Mouse (Mus musculus): ENCODE data around the gene Clca1. TPM values are rescaled to one million over a fixed set of nuclear protein-coding genes. Genes with fewer than 3 reads are reported as not detected.

Gene Clca1
- total and polyA plus RNA-seq, 3 experiments: not detected

DNA sequence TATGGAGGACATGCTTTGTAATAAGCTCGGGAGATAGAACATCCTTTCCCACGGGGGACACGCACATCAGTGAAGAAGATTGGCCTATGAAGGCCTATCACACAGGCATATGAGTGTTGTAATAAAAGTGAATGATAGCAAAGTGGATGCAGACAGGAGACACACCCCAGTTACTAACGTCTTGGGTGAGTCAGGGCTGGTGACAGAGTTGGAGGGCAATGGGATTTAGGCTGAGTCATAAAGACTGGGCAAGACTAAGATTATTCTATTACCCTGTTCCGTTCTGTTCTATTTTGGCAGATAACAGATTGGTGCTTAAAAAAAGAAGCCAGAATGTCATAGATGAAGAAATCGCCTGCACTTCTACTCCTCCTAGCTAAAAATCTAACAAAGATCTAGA is 52.0 kb downstream of the Clca1 start:
- Histone ChIP-seq H3K27ac (ENCODE audit: control insufficient read depth, low read depth, low read length) (no peak overlapping the region), H3K36me3 (ENCODE audit: control insufficient read depth in 1 of 2, insufficient read depth in 2 of 2, low read length in 2 of 2) (0 out of 4 replicates have a peak, but pooled peaks cover 0 to 2% of the 10 kb centered on the region in 2 experiments), H3K4me1 (ENCODE audit: control insufficient read depth in 1 of 2, insufficient read depth in 2 of 2, low read length in 2 of 2) (no peaks in the 10 kb centered on the region; a peak in 1 of 4 replicates), H3K9ac (ENCODE audit: control insufficient read depth, low read depth, low read length, poor library complexity, severe bottlenecking) (no peak overlapping the region), H3K9me3 (replicated peaks; ENCODE audit: insufficient read depth, low read length) (no peaks in the 10 kb centered on the region), H3K79me2 (ENCODE audit: control insufficient read depth, insufficient read depth, low read length, poor library complexity) (no peaks in the 10 kb centered on the region), H3K4me3 (ENCODE audit: control insufficient read depth in 1 of 2, insufficient read depth in 1 of 2, low read depth in 2 of 2, low read length in 2 of 2) (no peak overlapping the region), H3K27me3 (ENCODE audit: control insufficient read depth in 1 of 2, insufficient read depth in 2 of 2, low read length in 2 of 2) (no peaks in the 10 kb centered on the region)
- peak; percentile 70 for DNase-seq (ENCODE audit: low read depth, low spot score)
- TF ChIP-seq UBTF (IDR thresholded peaks at IDR 0.05; ENCODE audit: borderline replicate concordance, insufficient read depth, low read depth, low read length): no peak
- TF ChIP-seq EP300 (IDR thresholded peaks at IDR 0.05; ENCODE audit: low read depth in 1 of 2, low read length in 2 of 2): peak in 1 of 2 experiments; percentile 50; a peak in 3 of 4 replicates
- TF ChIP-seq ETS1 (IDR thresholded peaks at IDR 0.05; ENCODE audit: low read depth, low read length): 0 out of 2 replicates have a peak, but pooled peaks have one; percentile 22
- TF ChIP-seq GATA1 (IDR thresholded peaks at IDR 0.05; ENCODE audit: low read depth, low read length): peak; percentile 26; the same call in 1 of the 2 replicates

DNA sequence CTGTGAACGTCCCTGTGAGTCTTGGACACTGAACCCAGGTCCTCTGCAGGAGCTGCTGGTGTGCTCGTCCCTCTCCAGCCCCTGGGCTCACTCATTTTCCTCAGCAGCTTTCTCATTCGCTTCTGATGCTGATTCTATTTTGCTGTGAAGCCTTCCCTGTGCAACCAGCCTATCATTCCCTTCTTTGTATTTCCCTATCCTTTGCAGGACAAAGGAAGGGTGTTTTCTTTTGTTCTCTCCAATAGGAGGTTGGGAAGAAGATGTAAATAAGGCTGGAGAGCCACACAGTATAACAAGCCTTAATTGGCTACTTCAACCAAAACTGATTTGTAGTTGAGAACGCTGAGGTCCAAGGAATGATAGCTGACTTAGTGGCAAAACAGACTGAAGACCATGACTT is 54.9 kb downstream of the Clca1 start:
- no peak overlapping the region for H3K9ac ChIP-seq (ENCODE audit: control insufficient read depth, low read depth, low read length, poor library complexity, severe bottlenecking)
- TF ChIP-seq MEF2A (IDR thresholded peaks at IDR 0.05; ENCODE audit: extremely low read depth, insufficient replicate concordance, low read depth, low read length, poor library complexity, severe bottlenecking): no peak
- TF ChIP-seq RAD21 (IDR thresholded peaks at IDR 0.05; ENCODE audit: low read depth, low read length): no peak
- TF ChIP-seq ZMIZ1 (IDR thresholded peaks at IDR 0.05; ENCODE audit: low read depth, low read length): no peak
- TF ChIP-seq ETS1 (IDR thresholded peaks at IDR 0.05; ENCODE audit: low read depth, low read length): no peak
- TF ChIP-seq E2F4 (IDR thresholded peaks at IDR 0.05; ENCODE audit: borderline replicate concordance, low read depth, low read length): no peak
- TF ChIP-seq SMC3 (IDR thresholded peaks at IDR 0.05; ENCODE audit: low read depth, low read length): no peak
- TF ChIP-seq NELFE (IDR thresholded peaks at IDR 0.05; ENCODE audit: low read depth, low read length): no peak
- TF ChIP-seq HCFC1 (IDR thresholded peaks at IDR 0.05; ENCODE audit: low read depth, low read length): no peak

DNA sequence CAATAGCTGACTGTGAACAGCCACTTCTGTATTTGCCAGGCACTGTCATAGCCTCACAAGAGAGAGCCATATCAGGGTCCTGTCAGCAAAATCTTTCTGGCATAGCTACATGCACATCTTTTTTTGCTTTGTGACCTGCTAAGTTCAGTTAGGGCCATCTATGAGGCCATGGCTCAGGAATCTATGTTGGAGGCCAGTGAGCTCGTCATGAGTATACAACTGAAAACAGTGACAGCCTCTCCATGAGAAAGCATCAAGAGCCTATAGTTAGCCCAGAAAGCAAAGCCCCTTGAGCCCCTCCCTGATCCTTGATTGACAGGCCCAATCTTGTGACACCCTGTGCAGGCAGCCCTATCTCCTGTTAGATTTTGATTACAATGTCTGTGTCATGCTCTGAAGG is 56.5 kb downstream of the Clca1 start:
- TF ChIP-seq SIN3A (IDR thresholded peaks at IDR 0.05; ENCODE audit: low read length) (no peak), ELF1 (IDR thresholded peaks at IDR 0.05; ENCODE audit: low read depth, low read length) (no peak), POLR2A (IDR thresholded peaks at IDR 0.05; ENCODE audit: control insufficient read depth in 1 of 2, insufficient read depth in 1 of 2, low read depth in 1 of 2, low read length in 2 of 2, poor library complexity in 1 of 2) (no peak), CHD1 (IDR thresholded peaks at IDR 0.05; ENCODE audit: low read depth, low read length) (no peak), E2F4 (IDR thresholded peaks at IDR 0.05; ENCODE audit: borderline replicate concordance, low read depth, low read length) (no peak), USF1 (IDR thresholded peaks at IDR 0.05; ENCODE audit: low read depth, low read length) (no peak), RCOR1 (IDR thresholded peaks at IDR 0.05; ENCODE audit: low read depth, low read length) (no peak), CHD2 (IDR thresholded peaks at IDR 0.05; ENCODE audit: low read length) (no peak), JUND (IDR thresholded peaks at IDR 0.05; ENCODE audit: low read depth, low read length) (no peak), MXI1 (IDR thresholded peaks at IDR 0.05; ENCODE audit: low read depth, low read length) (no peak), NELFE (IDR thresholded peaks at IDR 0.05; ENCODE audit: low read depth, low read length) (no peak), CTCF (IDR thresholded peaks at IDR 0.05 in 2 of 3, conservative IDR thresholded peaks at IDR 0.05 in 1 of 3; ENCODE audit: control insufficient read depth in 1 of 3, insufficient read depth in 1 of 3, low read depth in 2 of 3, low read length in 3 of 3, poor library complexity in 1 of 3, severe bottlenecking in 1 of 3) (no peak), GATA1 (IDR thresholded peaks at IDR 0.05; ENCODE audit: low read depth, low read length) (no peak), ZNF384 (IDR thresholded peaks at IDR 0.05; ENCODE audit: low read depth, low read length) (no peak), TAL1 (IDR thresholded peaks at IDR 0.05; ENCODE audit: low read length) (no peak), SMC3 (IDR thresholded peaks at IDR 0.05; ENCODE audit: low read depth, low read length) (no peak), RAD21 (IDR thresholded peaks at IDR 0.05; ENCODE audit: low read depth, low read length) (no peak), POLR2AphosphoS5 (IDR thresholded peaks at IDR 0.05; ENCODE audit: borderline replicate concordance, low read depth, low read length) (no peak)
- H3K4me3 ChIP-seq (ENCODE audit: control insufficient read depth in 1 of 2, insufficient read depth in 1 of 2, low read depth in 2 of 2, low read length in 2 of 2): no peak overlapping the region
- H3K27ac ChIP-seq (ENCODE audit: control insufficient read depth, low read depth, low read length): no peak overlapping the region
- H3K79me2 ChIP-seq (ENCODE audit: control insufficient read depth, insufficient read depth, low read length, poor library complexity): no peaks in the 10 kb centered on the region
- no peaks in the 10 kb centered on the region for H3K4me1 ChIP-seq (ENCODE audit: control insufficient read depth in 1 of 2, insufficient read depth in 2 of 2, low read length in 2 of 2)
- H3K36me3 ChIP-seq (ENCODE audit: control insufficient read depth in 1 of 2, insufficient read depth in 2 of 2, low read length in 2 of 2): 0 out of 4 replicates have a peak, but pooled peaks cover 0 to 2% of the 10 kb centered on the region in 2 experiments
- DNase-seq (ENCODE audit: low read depth, low spot score): no peak
- H3K9me3 ChIP-seq (replicated peaks; ENCODE audit: insufficient read depth, low read length): no peaks in the 10 kb centered on the region
- H3K9ac ChIP-seq (ENCODE audit: control insufficient read depth, low read depth, low read length, poor library complexity, severe bottlenecking): no peak overlapping the region
- no peaks in the 10 kb centered on the region for H3K27me3 ChIP-seq (ENCODE audit: control insufficient read depth in 1 of 2, insufficient read depth in 2 of 2, low read length in 2 of 2)

More for the DNA sequence above, 54.9 kb downstream of the Clca1 start:
- H3K79me2 ChIP-seq (ENCODE audit: control insufficient read depth, insufficient read depth, low read length, poor library complexity): no peaks in the 10 kb centered on the region
- no peaks in the 10 kb centered on the region for H3K27me3 ChIP-seq (ENCODE audit: control insufficient read depth in 1 of 2, insufficient read depth in 2 of 2, low read length in 2 of 2)
- H3K27ac ChIP-seq (ENCODE audit: control insufficient read depth, low read depth, low read length): no peak overlapping the region
- DNase-seq (ENCODE audit: low read depth, low spot score): no peak
- 0 out of 4 replicates have a peak, but pooled peaks cover 0 to 2% of the 10 kb centered on the region in 2 experiments for H3K36me3 ChIP-seq (ENCODE audit: control insufficient read depth in 1 of 2, insufficient read depth in 2 of 2, low read length in 2 of 2)
- no peak overlapping the region for H3K4me3 ChIP-seq (ENCODE audit: control insufficient read depth in 1 of 2, insufficient read depth in 1 of 2, low read depth in 2 of 2, low read length in 2 of 2)
- H3K4me1 ChIP-seq (ENCODE audit: control insufficient read depth in 1 of 2, insufficient read depth in 2 of 2, low read length in 2 of 2): no peaks in the 10 kb centered on the region; a peak in 1 of 4 replicates
- H3K9me3 ChIP-seq (replicated peaks; ENCODE audit: insufficient read depth, low read length): no peaks in the 10 kb centered on the region

All from MEL (cell line).